Mouse (Mus musculus): ENCODE measurements around the gene Gstm7.
A peak's percentile ranks its signal among the peaks of the same experiment; 100 is the strongest.

DNA sequence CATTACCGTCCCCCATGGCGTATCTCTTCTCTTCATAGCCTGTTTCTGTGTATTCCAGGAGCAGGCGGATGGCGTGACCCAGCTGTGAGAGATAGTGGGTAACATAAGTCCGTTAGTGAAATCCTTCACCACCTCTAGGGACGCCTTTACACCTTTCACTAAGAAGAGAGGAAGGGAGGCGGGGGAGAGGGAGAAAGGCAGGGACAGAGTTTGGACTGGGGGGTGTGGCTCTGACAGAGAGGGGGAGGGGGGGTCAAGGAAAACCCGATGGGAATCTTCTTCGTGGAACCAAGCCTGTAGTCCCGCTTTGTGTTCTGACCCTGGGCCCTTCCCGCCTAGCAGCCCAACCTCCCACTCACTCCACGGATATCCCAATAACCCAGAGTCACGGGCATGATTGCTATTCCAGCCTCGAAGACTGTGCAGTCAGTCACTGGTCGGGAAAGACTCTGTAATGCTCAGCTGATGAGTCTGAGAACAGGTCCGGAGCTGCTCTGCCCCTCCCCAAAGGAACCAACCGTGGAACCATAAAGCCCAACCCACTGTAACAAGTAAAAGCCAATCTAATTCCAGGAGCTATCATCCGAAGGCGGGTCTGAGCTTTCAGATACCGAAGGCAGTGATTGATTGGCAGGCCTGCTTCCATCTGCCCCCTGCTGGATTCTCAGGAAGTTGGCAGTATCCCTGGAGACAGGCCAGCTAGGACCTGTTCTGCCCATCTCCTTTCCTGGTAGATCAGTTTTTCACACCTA is 11.8 kb upstream of the Gstm7 start, which contains the start of gene Gstm6:
- TF ChIP-seq CTCF (IDR thresholded peaks at IDR 0.05; ENCODE audit: low read depth) (peak; percentile 79), EP300 (optimal IDR thresholded peaks at IDR 0.05) (no peak)

Data from stomach, postnatal 0 days (tissue).